Mouse (Mus musculus) CH12.LX (cell line): Measurements from ENCODE around the gene Abhd16a. TPM values are rescaled to one million over a fixed set of nuclear protein-coding genes. Genes with fewer than 3 reads are reported as not detected.
"Not testable (repeated sequence)": the region's sequence is repeated elsewhere in the genome, so short reads cannot be mapped to it uniquely, and the experiment has no call there.

Experiments
- DNase-seq: peaks from one replicate; pipeline ENCODE4 v3.0.0-alpha.2; 2013; ENCODE audit errors: extremely low read depth
- H3K27ac ChIP-seq: 2 replicates; pipeline ENCODE4 v1.5.1; 2012; ENCODE audit warnings: low read depth, mild to moderate bottlenecking, control low read depth, moderate library complexity; ENCODE audit not compliant: insufficient read depth
- H3K27me3 ChIP-seq: replicated peaks from 2 replicates; pipeline ENCODE3; 2012; ENCODE audit warnings: inconsistent platforms
- H3K36me3 ChIP-seq, 2 experiments: replicated peaks in 1 of 2; 2 replicates each; pipeline versions ENCODE3 to v1.6.1; 2012; ENCODE audit warnings: inconsistent platforms in 1 of 2, low read length in 1 of 2, mild to moderate bottlenecking in 1 of 2, mixed read lengths in 1 of 2, moderate library complexity in 1 of 2; ENCODE audit not compliant: control insufficient read depth in 1 of 2, insufficient read depth in 1 of 2
- H3K4me1 ChIP-seq, 2 experiments: 2 replicates each; pipeline ENCODE4 v1.6.1; 2012; ENCODE audit warnings: inconsistent platforms in 1 of 2, moderate library complexity in 1 of 2; ENCODE audit not compliant: insufficient read depth in 2 of 2, control insufficient read depth in 1 of 2
- H3K4me2 ChIP-seq: 2 replicates; pipeline ENCODE4 v1.6.1; 2012; ENCODE audit warnings: low read depth, mild to moderate bottlenecking, control low read depth; ENCODE audit not compliant: poor library complexity, insufficient read depth, severe bottlenecking
- H3K4me3 ChIP-seq, 3 experiments: fragments of 150-350 bp in 1 of 3; sonication (generic) in 1 of 3; replicated peaks in 1 of 3; 2 replicates each; pipeline versions ENCODE3 to v1.5.1; 2011 to 2012; ENCODE audit warnings: low read depth in 2 of 3, low read length in 2 of 3, mild to moderate bottlenecking in 2 of 3, moderate library complexity in 2 of 3, control low read depth in 1 of 3, improper control_type of control experiment in 1 of 3, inconsistent platforms in 1 of 3, mixed read lengths in 1 of 3; ENCODE audit not compliant: poor library complexity in 1 of 3
- H3K79me2 ChIP-seq: replicated peaks from 2 replicates; pipeline ENCODE4 v1.6.1; 2012; ENCODE audit warnings: mild to moderate bottlenecking, moderate library complexity; ENCODE audit not compliant: control insufficient read depth, poor library complexity, insufficient read depth, severe bottlenecking; ENCODE audit errors: extremely low read depth
- H3K9ac ChIP-seq: 2 replicates; pipeline ENCODE4 v1.6.1; 2012; ENCODE audit warnings: low read depth, mild to moderate bottlenecking, control low read depth, moderate library complexity; ENCODE audit not compliant: insufficient read depth
- H3K9me3 ChIP-seq: replicated peaks from 2 replicates; pipeline ENCODE3; 2012; ENCODE audit warnings: low read length, inconsistent platforms, mixed read lengths
- ELF1 ChIP-seq: IDR thresholded peaks from 2 replicates; pipeline ENCODE4 v1.6.1; 2014; ENCODE audit warnings: low read depth, mild to moderate bottlenecking, inconsistent platforms, low read length, improper control_type of control experiment
- HCFC1 ChIP-seq: IDR thresholded peaks from 2 replicates; pipeline ENCODE4 v1.6.1; 2012; ENCODE audit warnings: low read depth, mild to moderate bottlenecking, inconsistent platforms, low read length, improper control_type of control experiment
- KAT2A ChIP-seq: IDR thresholded peaks from 2 replicates; pipeline ENCODE4 v1.6.1; 2012; ENCODE audit warnings: low read length, improper control_type of control experiment, inconsistent platforms; ENCODE audit not compliant: insufficient replicate concordance
- MEF2A ChIP-seq: IDR thresholded peaks from 2 replicates; pipeline ENCODE4 v1.6.1; 2014; ENCODE audit warnings: low read depth, mild to moderate bottlenecking, inconsistent platforms, low read length, improper control_type of control experiment, borderline replicate concordance
- MYC ChIP-seq: IDR thresholded peaks from 2 replicates; pipeline ENCODE4 v1.6.1; 2011; ENCODE audit warnings: low read depth, mild to moderate bottlenecking, improper control_type of control experiment, low read length
- NELFE ChIP-seq: IDR thresholded peaks from 2 replicates; pipeline ENCODE4 v1.6.1; 2011; ENCODE audit warnings: low read depth, low read length, improper control_type of control experiment
- PAX5 ChIP-seq: IDR thresholded peaks from 2 replicates; pipeline ENCODE4 v1.6.1; 2012; ENCODE audit warnings: low read length, inconsistent platforms, mixed read lengths
- POLR2AphosphoS2 ChIP-seq: IDR thresholded peaks from 2 replicates; pipeline ENCODE4 v1.6.1; 2011; ENCODE audit warnings: low read depth, low read length, improper control_type of control experiment
- RAD21 ChIP-seq: IDR thresholded peaks from 2 replicates; pipeline ENCODE4 v1.6.1; 2011; ENCODE audit warnings: low read depth, mild to moderate bottlenecking, low read length, improper control_type of control experiment, moderate library complexity
- SMC3 ChIP-seq: IDR thresholded peaks from 2 replicates; pipeline ENCODE4 v1.6.1; 2011; ENCODE audit warnings: low read depth, low read length, improper control_type of control experiment
- TBP ChIP-seq: conservative IDR thresholded peaks from 2 replicates; pipeline ENCODE4 v1.6.1; 2011; ENCODE audit warnings: low read depth, low read length, improper control_type of control experiment
- USF2 ChIP-seq: conservative IDR thresholded peaks from 2 replicates; pipeline ENCODE4 v1.6.1; 2011; ENCODE audit warnings: low read depth, low read length, improper control_type of control experiment
- ZC3H11A ChIP-seq: IDR thresholded peaks from 2 replicates; pipeline ENCODE4 v1.6.1; 2012; ENCODE audit warnings: low read depth, mild to moderate bottlenecking, inconsistent platforms, low read length, improper control_type of control experiment
- ZMIZ1 ChIP-seq: IDR thresholded peaks from 2 replicates; pipeline ENCODE4 v1.6.1; 2012; ENCODE audit warnings: low read depth, mild to moderate bottlenecking, inconsistent platforms, low read length, improper control_type of control experiment
- dilution Hi-C: fragments of 300-500 bp; cut with MboI; formaldehyde crosslinking; loops from 2 replicates; pipeline ENCODE4 v1.14.3; 2020; ENCODE audit warnings: low sequenced_read_pairs; ENCODE audit not compliant: extremely low pct_unique_long_range_greater_than_20kb, extremely low pct_ligation_motif_present
- in situ Hi-C: fragments of 300-500 bp; cut with MboI; formaldehyde crosslinking; loops from 3 replicates; pipeline ENCODE4 v1.14.3; 2019; ENCODE audit warnings: low sequenced_read_pairs, low pct_ligation_motif_present, low pct_unique_long_range_greater_than_20kb, mixed read lengths
- polyA plus RNA-seq: library from polyadenylated mRNA; unstranded; fragments of >175 nt; gene quantifications from 2 replicates; pipeline ENCODE4 v1.2.1, GENCODE M21; 2012; ENCODE audit warnings: low read depth; ENCODE audit not compliant: insufficient read length
- total RNA-seq, 2 experiments: library from RNA; depleted of rRNA; stranded (reverse); fragments of 300-350 nt in 1 of 2; fragments of >200 nt in 1 of 2; gene quantifications; 2 replicates each; pipeline ENCODE4 v1.2.3; 2012 to 2014

Gene Abhd16a
- total and polyA plus RNA-seq, 3 experiments = 11.6 to 16.6 (median 15.3) TPM

GRCm38 (mm10) chr17:35124261-35124896 is 35.3 kb downstream of the Abhd16a start:
- dilution Hi-C loops, H3K27ac ChIP-seq, H3K27me3 ChIP-seq, H3K9me3 ChIP-seq, in situ Hi-C loops, H3K4me2 ChIP-seq, DNase-seq, H3K9ac ChIP-seq, H3K4me3 ChIP-seq: not testable (repeated sequence)
- H3K4me1 ChIP-seq = peaks cover 5 to 55% of the 10 kb centered on the region in 2 experiments
- H3K79me2 ChIP-seq = peaks cover 53% of the 10 kb centered on the region
- H3K36me3 ChIP-seq = peaks cover 26 to 43% of the 10 kb centered on the region in 2 experiments

DNA sequence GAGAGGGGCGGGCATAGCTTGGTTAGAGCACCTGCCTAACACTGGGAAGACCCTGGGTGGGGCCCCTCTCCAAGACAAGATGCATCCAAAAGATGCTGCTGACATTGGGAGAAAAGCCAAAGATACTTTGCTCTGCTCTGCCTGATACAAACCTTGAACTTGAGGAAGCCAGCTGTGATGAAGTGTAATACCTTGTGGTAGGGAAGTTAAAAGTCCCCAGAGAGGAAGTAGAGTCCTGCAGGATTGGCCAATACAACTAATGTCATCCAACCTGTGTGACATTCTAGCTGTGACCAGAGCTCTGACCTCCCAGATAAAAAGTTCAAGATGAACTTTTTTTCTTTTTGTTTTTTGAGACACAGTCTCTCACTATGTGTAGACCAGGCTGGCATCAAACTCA is 36.0 kb downstream of the Abhd16a start:
- Histone ChIP-seq H3K4me3 (no peak overlapping the region), H3K27ac (0 out of 2 replicates have a peak overlapping the region, but pooled peaks have one; percentile 12), H3K79me2 (peaks cover 46% of the 10 kb centered on the region), H3K27me3 (no peaks in the 10 kb centered on the region), H3K9me3 (no peaks in the 10 kb centered on the region), H3K4me1 (peaks cover 5 to 48% of the 10 kb centered on the region in 2 experiments), H3K4me2 (no peak overlapping the region; the same call in 1 of the 2 replicates), H3K9ac (no peak overlapping the region), H3K36me3 (peaks cover 26 to 43% of the 10 kb centered on the region in 2 experiments)
- TF ChIP-seq PAX5 (no peak), MEF2A (no peak), MYC (no peak), ELF1 (no peak), HCFC1 (no peak), KAT2A (no peak), ZC3H11A (no peak), RAD21 (no peak), USF2 (no peak), SMC3 (no peak), NELFE (no peak), ZMIZ1 (no peak)
- dilution Hi-C loops = no loop called here
- in situ Hi-C loops = no loop called here
- DNase-seq = no peak

DNA sequence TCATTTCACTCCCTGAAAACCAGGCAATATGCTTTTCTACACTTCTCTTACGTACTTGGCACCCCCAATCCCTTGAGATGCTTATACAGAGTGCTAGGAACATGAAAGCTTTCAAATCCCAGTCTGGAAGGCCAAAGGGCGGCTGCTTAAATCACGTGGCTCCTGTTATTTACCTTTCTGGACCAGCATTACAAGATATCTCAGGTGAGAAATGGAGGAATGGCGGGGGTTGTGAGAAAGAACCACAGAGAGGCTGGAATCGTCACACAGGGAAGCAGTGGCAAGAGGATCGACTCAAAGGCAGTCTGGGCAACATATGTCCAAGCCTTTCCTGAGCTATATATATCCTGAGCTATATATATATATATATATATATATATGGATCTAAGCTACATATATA is 36.5 kb downstream of the Abhd16a start:
- peaks cover 41% of the 10 kb centered on the region for H3K79me2 ChIP-seq
- 0 out of 2 replicates have a peak overlapping the region, but pooled peaks have one; percentile 12 for H3K27ac ChIP-seq
- H3K36me3 ChIP-seq = peaks cover 29 to 48% of the 10 kb centered on the region in 2 experiments
- no peak for DNase-seq
- TF ChIP-seq POLR2AphosphoS2 (peak; percentile 63; the same call in 1 of the 2 replicates), TBP (no peak)
- peak overlapping the region; percentile 81 for H3K4me2 ChIP-seq
- H3K9me3 ChIP-seq = no peaks in the 10 kb centered on the region
- in situ Hi-C loops (no loop called here), dilution Hi-C loops (no loop called here)
- no peaks in the 10 kb centered on the region for H3K27me3 ChIP-seq
- peaks cover 5 to 43% of the 10 kb centered on the region in 2 experiments for H3K4me1 ChIP-seq
- peak overlapping the region; percentile 95 for H3K9ac ChIP-seq
- H3K4me3 ChIP-seq = peak overlapping the region in 2 of 3 experiments; percentile 74 to 87
